Comparison of ENCODE assay signal across 8 mouse cellular contexts in genomic region chr10:13412202-13412923, GRCm38 (mm10).
DNase-seq lines count a peak whose midpoint lies in the region; ATAC-seq lines count a peak whose summit lies in the region.

No protein-coding gene starts in this region.

- no peaks in the 10 kb centered on the region for H3K36me3 ChIP-seq in kidney, embryonic 16.5 days (ENCODE audit: insufficient read depth, low read length)

- H3K4me1 ChIP-seq in kidney, embryonic 16.5 days (ENCODE audit: insufficient read depth, low read length), result peaks cover 15% of the 10 kb centered on the region; the same call in 1 of the 2 replicates

- H3K9ac ChIP-seq in kidney, embryonic 16.5 days (replicated peaks; ENCODE audit: low read length), result no peak overlapping the region

- no peak for ATAC-seq in kidney, embryonic 16.5 days (ENCODE audit: low FRiP score, low TSS enrichment)

- WGBS in kidney, embryonic 16.5 days, result 89% methylated on average over 19 of the region's 19 CpGs

- H3K9me3 ChIP-seq in kidney, embryonic 16.5 days (ENCODE audit: low read length), result no peaks in the 10 kb centered on the region

- peak; percentile 19 to 35 for DNase-seq in kidney, postnatal 36 days
- DNase-seq in cerebellum, adult 18-20 months, result peak; percentile 53 to 60
- DNase-seq in gastrocnemius, postnatal 14 days, result peak; percentile 68
- peak; percentile 64 for DNase-seq in lung, postnatal 10 days
- DNase-seq in embryo, embryonic 9.5 days (ENCODE audit: extremely low spot score), result no peak
- DNase-seq in spleen, postnatal 14 days (ENCODE audit: low spot score in 2 of 2), result no peak
- DNase-seq in right cerebral cortex, postnatal 25 days, result no peak

- no peak overlapping the region for H3K4me2 ChIP-seq in kidney, embryonic 16.5 days (replicated peaks; ENCODE audit: low read depth, low read length)

- H3K4me3 ChIP-seq in kidney, embryonic 16.5 days (ENCODE audit: low read length), result no peak overlapping the region

- no peaks in the 10 kb centered on the region for H3K27me3 ChIP-seq in kidney, embryonic 16.5 days (ENCODE audit: insufficient read depth, low read length)

- intact Hi-C loops in gastrocnemius, postnatal 14 days (cut with DNase I; ENCODE audit: low total_unique reads), result no loop called here

- H3K27ac ChIP-seq in kidney, embryonic 16.5 days (ENCODE audit: low read length), result no peak overlapping the region

Comparison
In these comparisons a context has a peak if more than half of its experiments do, and no peak if none do; other contexts are left out.
1. DNase-seq: peak in kidney, postnatal 36 days (2 of 2), cerebellum, adult 18-20 months (2 of 2), gastrocnemius, postnatal 14 days (single experiment) and lung, postnatal 10 days (single experiment); none in embryo, embryonic 9.5 days (single experiment), spleen, postnatal 14 days (0 of 2) and right cerebral cortex, postnatal 25 days (single experiment).